Mouse (Mus musculus): ENCODE data around the gene Magi2.

Magi2 gene

DNA sequence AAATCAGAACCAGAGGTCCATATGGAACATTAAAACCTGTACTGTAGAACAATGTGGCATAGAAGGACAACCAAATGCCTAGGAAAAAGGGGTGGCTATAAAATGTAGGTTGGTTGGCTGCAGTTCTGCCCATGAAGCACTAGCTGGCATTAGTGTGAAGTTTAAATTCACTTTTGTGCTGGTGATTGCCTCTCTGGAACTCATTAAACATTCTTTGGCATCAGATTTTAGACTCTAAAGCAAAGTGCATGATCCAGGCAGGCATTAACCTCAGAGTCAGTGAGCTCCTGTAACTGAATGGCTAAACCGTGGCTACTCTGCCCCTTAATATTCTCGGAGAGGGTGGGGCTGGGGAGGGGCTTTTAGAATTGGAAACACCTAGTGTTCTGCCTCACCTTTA is 706.4 kb downstream of the Magi2 start:
- in situ Hi-C loops (cut with MboI) = no loop called here

DNA sequence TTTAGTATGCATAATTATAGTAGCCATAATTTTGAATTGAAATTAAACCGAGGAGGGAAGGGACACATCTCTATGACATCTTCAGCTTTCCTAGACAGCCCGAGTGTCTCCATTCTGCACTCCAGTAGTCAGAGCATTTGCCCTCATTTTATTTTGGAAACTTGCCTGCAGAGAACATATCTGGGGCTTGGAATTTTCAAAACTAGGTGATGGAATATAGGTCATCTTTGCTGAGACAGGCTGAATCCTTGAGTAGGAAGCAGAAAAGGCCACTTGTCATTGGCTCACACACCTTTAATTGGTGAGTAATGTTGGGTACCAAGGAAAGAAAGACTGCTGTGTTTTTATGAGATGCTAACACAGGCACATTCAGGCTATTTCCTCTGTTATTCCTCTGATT is 724.3 kb downstream of the Magi2 start:
- in situ Hi-C loops (cut with MboI) = no loop called here

DNA sequence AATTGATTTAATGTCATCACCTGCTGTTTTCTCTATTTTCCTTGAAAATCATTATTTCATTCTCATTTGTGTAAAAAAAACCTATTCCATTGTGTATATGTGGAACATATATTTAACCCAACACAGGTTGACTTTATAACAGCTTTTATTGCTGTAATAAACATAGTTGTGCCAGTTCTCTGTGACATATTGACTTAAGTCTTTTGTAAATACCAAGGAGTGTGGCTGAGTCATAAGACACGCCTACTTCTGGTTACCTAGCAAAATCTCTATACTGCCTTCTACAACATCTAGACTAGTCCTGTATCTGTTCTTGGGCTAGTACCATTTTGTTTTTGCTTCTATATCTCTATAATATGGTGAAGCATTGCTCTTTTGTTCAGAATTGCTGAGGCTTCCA is 737.3 kb downstream of the Magi2 start:
- in situ Hi-C loops (cut with MboI) = no loop called here

DNA sequence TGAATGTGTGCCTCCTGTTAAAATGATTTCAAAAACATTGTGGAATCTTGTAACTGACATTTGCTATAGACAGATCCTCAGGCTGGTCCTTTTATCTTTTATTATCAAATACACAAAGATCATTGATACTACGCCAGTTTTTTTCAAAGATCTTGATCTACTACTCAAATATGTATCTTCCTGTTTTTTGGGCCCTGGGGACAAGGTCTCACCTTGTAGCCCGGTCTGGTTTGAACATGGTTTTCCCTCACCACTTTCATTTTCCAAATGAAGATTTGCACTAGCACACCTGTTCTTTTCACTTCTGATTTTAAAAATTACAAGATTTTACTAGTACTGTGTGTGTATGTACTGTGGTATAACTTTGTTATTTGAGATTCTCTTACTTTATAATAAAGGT is 745.9 kb downstream of the Magi2 start:
- in situ Hi-C loops (cut with MboI) = no loop called here

DNA sequence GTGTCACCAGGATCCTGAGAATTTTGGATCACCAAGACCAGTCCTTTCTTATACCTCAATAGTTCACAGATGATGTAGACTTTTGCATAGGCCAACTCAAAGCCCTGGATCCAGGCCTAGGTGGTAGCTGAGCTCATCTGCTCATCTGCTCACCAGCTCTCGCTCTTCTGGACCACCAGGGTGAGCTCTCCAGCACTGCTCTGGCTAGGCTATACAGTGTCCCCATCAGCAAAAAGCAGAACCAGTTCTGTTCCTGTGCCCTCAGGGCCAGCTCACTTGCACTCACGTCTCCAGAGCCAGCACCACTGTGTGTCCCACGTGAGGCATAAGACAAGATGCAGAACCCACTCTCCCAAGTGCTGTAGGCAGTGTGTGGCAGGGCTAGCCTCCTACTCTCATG is 747.0 kb downstream of the Magi2 start:
- in situ Hi-C loops (cut with MboI) = no loop called here

DNA sequence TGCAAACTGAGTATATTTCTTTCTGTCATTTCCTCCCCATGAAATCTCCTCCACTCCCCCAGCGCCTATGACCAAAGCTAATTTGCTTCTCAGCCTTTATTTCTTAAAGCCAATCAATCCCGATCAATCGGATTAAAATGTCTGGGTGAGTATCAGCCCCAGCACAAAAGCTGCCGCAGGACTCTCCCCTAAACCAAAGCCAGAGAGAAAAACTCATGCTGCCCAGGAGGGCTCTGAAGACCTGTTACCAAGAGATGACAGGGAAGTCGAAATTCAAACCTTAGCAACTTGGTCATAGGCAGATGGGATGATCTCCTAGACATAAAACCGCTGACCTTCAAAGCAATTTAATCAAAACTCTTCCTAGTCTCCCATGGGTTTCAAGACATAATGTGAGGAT is 754.7 kb downstream of the Magi2 start:
- in situ Hi-C loops (cut with MboI) = no loop called here

DNA sequence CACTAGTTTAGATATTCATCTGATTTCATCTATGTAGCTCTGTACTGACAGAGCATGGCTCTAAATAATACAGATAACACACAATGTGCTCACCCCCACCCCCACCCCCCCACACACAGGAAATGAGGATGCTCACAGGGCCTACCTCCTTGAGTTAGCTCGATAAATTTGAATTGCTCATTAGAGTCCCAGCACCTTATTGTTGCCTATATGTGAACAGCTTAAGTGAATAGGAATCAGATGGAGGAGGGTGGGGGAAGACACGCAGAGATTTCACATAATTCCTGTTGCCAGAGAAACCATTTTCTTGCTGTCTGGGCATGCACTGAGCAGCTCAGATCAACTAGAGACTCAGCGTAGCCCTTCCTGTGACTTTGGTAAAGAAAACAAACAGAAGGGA is 755.2 kb downstream of the Magi2 start:
- in situ Hi-C loops (cut with MboI) = no loop called here

DNA sequence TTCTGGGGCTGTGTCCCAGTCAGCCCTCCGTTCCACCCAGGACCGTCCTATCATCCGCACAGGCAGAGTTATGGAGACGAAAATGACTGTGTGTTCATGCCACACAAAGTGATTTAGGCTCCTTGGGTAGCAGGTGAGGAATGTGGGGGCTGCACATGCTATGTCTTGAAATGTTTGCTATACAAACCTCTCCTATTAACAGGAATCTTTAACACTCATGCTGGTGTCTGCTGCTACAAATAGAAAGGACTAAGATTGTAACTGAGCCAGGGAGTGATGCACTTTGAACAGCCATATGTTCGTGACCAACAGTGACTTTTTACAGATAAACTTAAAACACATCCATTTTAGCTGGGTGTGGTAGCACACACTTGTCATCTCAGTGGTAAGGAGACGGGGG is 772.6 kb downstream of the Magi2 start:
- in situ Hi-C loops (cut with MboI) = no loop called here

DNA sequence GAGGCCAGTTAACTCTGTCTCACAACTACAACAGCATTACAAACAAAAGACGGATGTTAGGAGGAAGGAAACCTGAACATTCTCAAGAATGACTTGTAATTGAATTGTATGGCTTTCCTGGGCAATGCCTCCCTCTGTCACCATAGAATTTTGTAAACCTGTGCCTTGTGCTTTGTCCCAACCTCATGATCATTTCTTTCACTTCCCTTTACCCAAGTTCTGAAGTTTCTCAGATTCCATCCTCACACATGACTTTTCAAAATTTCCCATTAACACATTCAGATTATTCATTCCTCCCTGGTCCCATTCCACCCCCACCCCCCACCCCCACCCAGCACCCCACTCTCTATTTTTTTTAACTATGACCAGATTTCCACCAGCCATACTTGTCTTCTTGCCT is 773.1 kb downstream of the Magi2 start:
- in situ Hi-C loops (cut with MboI) = no loop called here

DNA sequence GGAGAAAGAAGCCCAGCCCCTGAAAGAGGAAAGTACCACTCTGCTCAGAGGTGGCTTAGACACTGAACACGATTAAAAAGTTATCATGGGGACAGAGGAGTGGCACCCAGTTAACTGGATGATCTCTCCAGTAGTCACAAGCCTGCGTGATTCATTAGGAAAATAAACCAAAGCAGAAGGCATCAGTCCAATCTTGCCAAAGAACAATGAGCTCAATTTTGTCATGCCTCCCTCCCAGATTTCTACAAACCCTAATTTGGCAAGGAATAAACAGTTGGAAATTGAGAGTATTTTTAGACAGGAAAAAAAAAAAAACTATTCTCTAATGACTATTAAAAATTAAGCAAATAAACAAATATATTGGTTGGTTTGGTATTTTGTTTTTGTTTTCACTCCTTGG is 779.8 kb downstream of the Magi2 start:
- in situ Hi-C loops (cut with MboI) = no loop called here

DNA sequence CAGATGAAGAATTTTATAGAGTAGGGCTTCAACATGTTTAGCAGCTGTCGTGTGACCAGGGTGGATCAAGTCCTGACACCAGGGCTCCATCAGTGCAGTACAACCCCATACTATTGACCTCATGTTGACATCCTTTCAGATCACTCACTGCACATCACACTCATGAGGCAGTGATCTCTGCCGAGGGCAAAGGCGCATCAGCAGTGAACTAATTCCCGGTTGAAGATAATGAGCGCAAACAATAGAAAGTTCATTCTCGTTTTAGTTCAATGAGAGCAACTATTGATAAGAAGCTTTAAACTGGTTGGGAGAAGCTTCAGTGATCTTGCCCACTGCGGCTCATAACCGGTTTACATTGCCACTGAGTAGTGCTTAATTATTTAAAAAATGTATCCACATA is 780.4 kb downstream of the Magi2 start:
- in situ Hi-C loops (cut with MboI) = no loop called here

DNA sequence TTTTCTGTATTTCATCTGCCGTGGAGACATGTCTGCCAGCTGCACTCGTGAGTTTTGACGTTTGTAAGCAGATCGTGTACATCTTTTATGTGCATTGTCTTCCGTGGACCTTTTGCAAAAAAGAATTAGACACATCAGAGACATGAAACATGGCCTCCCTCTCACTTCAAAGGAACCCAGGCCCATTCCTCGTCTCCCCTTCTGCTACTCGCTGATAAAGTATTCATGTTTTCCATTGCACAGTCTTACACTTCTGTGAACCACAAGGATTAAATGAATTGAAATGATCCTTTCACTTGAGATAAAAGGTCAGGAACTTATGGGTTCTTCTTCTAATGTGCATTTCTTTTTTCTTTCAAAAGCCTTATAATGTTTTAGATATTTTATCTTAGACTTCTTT is 783.4 kb downstream of the Magi2 start:
- in situ Hi-C loops (cut with MboI) = no loop called here

DNA sequence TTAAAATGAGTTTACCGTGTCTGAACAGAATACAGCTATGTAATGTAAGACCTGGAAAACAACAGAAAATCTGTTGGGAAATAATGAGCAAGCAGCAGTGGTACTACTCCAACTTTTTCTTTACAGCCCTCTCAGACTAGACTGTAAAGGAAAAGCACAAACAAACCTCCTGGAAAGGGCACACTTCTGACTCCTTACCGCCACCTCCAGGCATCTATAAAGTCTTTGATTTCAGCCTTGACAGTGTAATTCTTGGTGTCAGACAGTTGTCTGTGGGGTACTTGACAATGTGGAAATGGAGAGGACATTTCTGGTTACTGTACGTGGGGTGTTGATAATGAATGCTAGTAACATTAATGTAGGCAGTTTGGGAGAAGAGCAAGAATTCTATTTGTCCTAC is 791.2 kb downstream of the Magi2 start:
- in situ Hi-C loops (cut with MboI) = no loop called here

DNA sequence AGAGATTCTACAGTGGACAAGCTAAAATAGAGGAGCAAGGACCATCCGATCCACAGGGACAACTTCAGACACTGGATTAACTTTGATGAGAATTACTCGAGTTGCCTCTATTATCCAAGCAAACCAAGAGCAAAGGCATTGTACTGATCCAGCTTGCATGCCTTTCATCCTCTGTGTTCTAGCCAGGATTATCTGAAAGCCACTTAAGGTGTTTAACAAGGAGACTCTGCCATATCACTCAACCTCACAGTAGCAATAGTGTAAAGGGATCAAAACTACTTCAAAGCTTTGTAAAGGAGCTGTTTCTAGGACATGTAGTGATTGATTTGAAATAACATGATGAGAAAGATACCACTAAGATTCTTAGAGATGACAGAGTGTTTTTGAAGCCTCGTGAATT is 819.8 kb downstream of the Magi2 start:
- in situ Hi-C loops (cut with MboI) = no loop called here

DNA sequence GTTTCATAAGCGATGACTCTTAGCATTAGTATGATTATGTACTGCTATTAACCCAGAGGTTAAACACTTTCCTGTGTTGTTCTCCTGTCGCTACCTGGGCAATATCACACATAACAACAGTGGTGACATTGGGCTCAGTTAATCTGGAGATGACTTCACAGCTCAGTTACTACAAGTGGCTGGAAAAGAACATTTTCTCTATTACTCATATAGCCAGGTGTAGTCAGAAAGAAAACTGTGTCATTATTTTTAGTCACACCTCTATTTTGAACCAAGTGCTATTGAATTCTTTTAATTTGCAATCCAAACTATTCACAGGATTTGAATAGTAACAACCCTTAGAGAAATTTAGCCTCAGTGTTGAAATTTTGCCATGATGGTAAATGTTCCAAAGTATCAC is 821.5 kb downstream of the Magi2 start:
- in situ Hi-C loops (cut with MboI) = no loop called here

DNA sequence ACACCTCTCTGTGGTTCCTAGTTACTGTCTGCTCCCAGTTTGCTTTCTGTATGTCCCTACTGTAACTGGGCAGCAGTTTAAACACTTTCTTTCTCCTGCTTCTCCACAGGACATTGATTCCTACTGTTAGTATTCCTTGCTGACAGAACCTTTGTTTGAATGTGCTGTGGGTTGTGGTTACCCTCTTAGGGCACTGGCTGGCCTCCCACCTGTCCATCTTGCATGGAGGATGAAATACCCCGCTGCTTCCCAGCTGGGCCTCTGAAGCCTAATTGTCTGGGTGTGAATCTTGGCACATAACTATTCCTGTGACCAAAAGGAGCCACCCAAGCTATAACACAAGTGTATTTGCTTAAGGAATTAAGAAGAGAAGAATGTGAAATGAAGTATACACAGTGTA is 823.4 kb downstream of the Magi2 start:
- in situ Hi-C loops (cut with MboI) = no loop called here

DNA sequence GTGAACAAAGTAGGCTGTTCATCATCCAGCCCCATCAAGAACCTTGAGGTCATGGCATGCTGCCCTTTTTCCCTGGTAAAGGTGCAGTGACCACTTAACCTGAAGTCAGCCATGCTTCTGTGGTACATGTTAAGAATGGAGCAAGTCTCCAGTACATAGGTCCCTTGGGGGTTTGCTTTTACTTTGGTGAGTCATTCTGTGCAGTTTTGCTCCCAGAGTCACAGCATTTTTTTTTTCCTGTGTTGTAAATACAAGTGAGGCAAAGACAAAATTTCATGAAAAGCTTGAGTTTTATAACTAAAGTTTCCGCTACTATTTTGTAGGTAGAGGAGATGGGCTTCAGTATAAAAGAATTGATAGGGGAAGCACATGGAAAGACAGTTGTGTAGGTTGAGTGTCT is 828.2 kb downstream of the Magi2 start:
- in situ Hi-C loops (cut with MboI) = no loop called here

DNA sequence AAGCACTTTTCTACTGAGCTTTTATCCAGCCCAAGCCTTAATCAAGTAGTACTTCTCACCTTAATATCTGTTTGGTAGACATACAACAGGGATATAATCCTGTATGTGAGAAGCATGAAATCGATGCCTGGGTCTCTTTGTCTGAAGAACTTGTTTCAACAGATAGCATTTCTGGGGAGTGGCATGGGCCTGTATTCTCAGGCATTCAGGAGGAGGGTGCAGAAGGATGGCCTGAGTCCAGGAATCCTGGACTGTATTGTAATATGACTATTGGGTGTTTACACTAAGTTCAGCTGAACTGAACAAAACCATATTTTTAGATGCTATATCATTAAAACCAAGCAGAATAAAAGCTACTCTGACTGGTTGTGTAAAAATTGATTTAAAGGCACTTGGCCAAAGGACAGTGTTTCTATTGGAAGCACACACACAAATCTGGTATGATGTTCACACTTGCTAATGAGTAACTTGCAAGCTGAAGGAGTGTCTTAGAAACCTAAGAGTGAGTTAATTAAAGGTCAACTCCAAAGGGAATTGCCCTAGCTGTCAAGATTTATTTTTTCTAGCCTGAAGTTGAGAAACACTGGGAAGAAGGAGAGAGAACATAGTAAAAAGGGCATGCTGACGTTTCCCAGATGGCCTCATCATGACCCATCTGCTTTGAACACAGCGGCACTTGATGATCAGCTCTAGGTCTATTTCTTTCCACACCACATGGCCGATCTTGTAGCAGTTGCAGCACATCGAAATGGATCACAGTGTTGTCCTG is 829.4 kb downstream of the Magi2 start:
- in situ Hi-C loops (cut with MboI) = no loop called here

DNA sequence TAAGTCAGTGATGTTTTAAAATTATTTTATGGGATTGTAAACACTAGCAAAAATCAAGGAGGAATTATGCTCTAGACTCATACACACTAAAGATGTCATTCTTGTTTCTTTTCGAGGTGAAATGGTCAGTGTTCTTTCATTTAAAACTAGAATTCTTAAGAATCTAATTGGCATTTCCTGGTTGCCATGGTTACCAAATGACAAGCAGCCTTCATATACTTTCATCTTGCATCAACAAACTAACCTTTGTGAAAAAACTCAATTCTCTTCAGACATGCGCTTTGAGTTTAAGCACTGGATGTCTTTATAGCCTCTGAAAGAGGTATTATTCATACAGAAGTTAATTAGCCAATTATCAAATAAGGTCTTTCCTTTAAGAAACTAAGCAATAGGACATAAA is 830.0 kb downstream of the Magi2 start:
- in situ Hi-C loops (cut with MboI) = no loop called here

DNA sequence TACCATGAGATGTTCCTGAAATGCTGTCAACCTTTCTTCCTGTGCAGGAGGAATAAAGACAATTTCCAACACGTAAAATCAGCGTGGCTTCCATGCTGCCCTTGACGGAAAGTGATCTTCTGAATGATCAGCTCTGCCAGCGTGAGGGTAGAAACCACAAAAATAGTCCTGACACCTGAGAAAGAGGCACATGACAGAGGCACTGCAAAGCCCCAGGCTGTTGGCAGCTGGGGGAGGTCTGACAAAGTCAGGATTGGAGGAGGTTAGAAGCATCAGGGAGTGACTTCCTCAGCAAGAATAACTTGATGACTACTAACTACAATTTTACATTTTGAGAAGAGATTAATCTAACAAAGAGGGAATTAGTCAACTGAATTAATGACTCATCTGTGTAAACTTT is 835.2 kb downstream of the Magi2 start:
- in situ Hi-C loops (cut with MboI) = no loop called here

DNA sequence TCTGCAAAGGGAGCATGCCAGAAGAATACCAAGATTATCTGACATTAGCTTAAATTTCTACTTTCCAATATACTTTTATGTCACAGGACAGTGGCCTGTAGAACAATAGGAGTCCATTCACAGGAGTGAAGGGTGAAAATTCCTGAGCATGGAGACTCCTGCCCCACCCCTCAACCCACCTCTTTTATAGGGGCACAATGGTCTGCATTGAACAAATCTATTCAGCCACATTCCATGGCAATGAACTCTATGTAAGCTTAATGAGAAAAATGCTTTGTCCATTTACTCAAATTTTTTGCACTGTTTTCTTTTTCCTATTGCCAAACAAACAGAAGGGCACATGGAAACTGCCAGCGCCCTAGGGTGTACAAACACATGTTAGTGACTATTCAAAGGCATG is 838.2 kb downstream of the Magi2 start:
- in situ Hi-C loops (cut with MboI) = no loop called here

DNA sequence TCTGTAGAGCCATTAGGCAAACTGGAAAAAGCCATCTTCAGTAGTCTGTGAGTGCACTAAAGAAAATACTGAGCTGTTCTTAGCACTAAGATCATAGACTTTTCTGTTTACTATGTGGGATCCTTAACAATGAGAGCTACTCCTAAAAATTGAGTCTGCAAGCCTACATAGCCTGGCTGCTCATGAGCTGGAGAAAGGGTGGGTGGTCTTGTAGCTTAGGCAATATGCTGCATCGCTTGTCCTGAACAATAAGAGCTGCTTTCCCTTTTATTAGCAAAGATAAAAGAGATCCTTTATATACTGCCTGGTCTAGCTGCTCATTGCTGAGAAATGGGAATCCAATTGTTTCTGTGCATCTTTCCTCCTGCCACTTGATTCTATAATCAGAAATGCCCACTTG is 841.7 kb downstream of the Magi2 start:
- in situ Hi-C loops (cut with MboI) = no loop called here

DNA sequence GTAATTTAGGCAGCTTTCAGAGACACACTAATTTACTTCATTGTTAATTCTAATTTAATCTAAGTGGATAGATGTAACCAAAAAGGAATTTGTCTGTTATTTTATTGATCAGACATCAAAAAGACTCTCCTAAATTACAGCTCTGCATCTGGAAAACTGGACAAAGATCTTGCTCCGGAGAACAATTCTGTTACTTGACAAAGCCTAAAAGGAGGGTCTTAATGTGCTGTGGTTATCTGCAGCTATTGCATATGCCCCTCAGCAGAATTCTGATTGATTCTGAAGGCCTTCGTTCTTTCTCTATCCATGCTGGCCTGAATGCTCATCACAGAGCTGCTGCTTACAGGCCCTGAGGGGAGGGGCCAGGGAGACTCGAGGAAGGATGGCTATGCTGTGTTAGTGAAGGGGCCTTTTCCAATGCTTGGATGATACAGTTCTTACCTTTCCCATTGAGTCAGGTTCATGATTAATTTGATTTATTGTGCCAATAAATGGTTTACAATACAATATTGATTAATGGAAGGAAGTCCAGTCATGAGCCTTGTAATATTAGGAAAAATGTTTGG is 842.2 kb downstream of the Magi2 start:
- in situ Hi-C loops (cut with MboI) = no loop called here

DNA sequence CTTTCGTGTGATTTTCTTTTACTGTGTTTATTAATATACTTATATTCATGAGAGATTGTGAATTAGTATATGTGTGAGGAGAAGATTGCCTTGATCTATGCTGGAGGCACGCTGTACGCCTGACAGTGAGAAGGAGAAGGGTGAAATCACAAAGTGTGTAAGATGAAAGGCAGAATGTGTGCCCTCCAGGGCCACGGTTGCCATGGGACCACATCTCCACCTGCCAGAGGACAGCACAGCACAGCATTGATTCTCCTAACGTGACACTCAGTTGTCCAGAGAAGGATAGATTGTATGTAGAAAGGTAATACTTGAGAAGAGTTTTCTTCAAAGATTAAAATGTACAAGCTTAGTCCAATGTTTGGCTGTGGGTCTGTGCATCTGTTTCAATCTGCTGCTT is 847.3 kb downstream of the Magi2 start:
- in situ Hi-C loops (cut with MboI) = no loop called here
